11 mouse cellular contexts compared by ENCODE assay signal in the genomic region with DNA sequence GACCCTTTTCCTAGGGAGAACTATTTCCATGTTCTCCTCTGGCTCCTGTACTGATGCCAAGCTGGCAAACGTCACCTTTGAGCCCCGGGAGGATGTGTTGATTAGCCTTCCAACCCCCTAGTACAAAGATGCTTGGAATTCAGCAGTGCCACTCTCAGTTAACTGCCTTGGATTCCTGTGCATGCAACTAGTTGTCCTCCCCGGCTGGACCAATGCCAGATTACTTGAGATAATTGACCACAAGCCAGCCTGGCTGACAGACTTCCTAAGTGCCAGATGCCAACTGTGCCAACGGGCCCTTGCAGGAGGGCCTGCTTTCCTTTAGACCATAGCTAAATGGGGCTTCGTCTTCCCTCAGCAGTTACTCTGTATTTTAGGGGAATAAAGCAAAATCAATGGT. TPM values are rescaled to one million over a fixed set of nuclear protein-coding genes. Genes with fewer than 3 reads are reported as not detected.
DNase-seq lines count a peak whose midpoint lies in the region; ATAC-seq lines count a peak whose summit lies in the region.
"Had no signal": no experiment of that assay in that cellular context is flagged by ENCODE, and none has a peak within 500 bp of the region (broad histone marks: within the 10 kb centered on the region; RNA-seq: fewer than 3 reads in every experiment).

No protein-coding gene starts in this region.

- DNase-seq in heart, adult 18-20 months = peak; percentile 70 to 71
- no peak for DNase-seq in heart, embryonic 10.5 days (ENCODE audit: low spot score)
- peak; percentile 46 to 47 for DNase-seq in right cerebral cortex, postnatal 10 days (ENCODE audit: low spot score in 2 of 2)
- DNase-seq in right cerebral cortex, postnatal 36 days (ENCODE audit: low spot score in 2 of 2) = no peak
- DNase-seq in heart, postnatal 10 days = peak; percentile 81 to 84
- no peak for DNase-seq in cerebellum, adult 8-10 months
- DNase-seq in spleen, postnatal 4 days (ENCODE audit: low spot score in 2 of 2) = no peak

- H3K4me1 ChIP-seq in heart, embryonic 10.5 days = peaks cover 15% of the 10 kb centered on the region

- H3K27me3 ChIP-seq in heart, embryonic 10.5 days (ENCODE audit: insufficient read depth, poor library complexity, severe bottlenecking) = peaks cover 68% of the 10 kb centered on the region

- no peak overlapping the region for H3K4me3 ChIP-seq in heart, embryonic 10.5 days
- H3K4me3 ChIP-seq: midbrain, embryonic 12.5 days had no signal

- no peaks in the 10 kb centered on the region for H3K36me3 ChIP-seq in heart, embryonic 10.5 days
- H3K36me3 ChIP-seq: midbrain, embryonic 12.5 days had no signal

- intact Hi-C loops in heart, postnatal 10 days (cut with DNase I) = no loop called here

- H3K27ac ChIP-seq in heart, embryonic 10.5 days = no peak overlapping the region
- H3K27ac ChIP-seq: midbrain, embryonic 12.5 days had no signal

- 32% methylated on average over 5 of the region's 5 CpGs for WGBS in heart, embryonic 10.5 days

- 0 out of 2 replicates have a peak, but pooled peaks have one; percentile 9 for ATAC-seq in megakaryocyte progenitor cell, adult 5-6 weeks (replicated peaks; ENCODE audit: poor library complexity)

- H3K9me3 ChIP-seq in heart, embryonic 10.5 days = no peaks in the 10 kb centered on the region
- H3K9me3 ChIP-seq: midbrain, embryonic 12.5 days had no signal

RNA-seq across cellular contexts. Expression of a gene that starts 5.1 kb away (rescaled TPM):
- total RNA-seq in heart, adult 18-20 months (2021) = not detected
- polyA plus RNA-seq in heart, embryonic 10.5 days (2016; fragmentation: Nextera tagmentation; extraction: Ambion mirVana) = not detected in 2 replicates
- total RNA-seq in heart, postnatal 10 days (2021) = not detected
- total RNA-seq in megakaryocyte progenitor cell, adult 5-6 weeks (2015) = not detected in 2 replicates
- not detected in 2 replicates for total RNA-seq in megakaryocyte progenitor cell, adult 5-6 weeks (2017)
- polyA plus RNA-seq: intestine, embryonic 14.5 days; limb, embryonic 11.5 days had no signal

Comparison
In these comparisons a context has a peak if more than half of its experiments do, and no peak if none do; other contexts are left out.
1. DNase-seq: peak in heart, adult 18-20 months (2 of 2), right cerebral cortex, postnatal 10 days (2 of 2) and heart, postnatal 10 days (2 of 2); none in heart, embryonic 10.5 days (single experiment), right cerebral cortex, postnatal 36 days (0 of 2), cerebellum, adult 8-10 months (single experiment) and spleen, postnatal 4 days (0 of 2).